Mouse (Mus musculus): ENCODE results near the gene Olfr1206.

The Olfr1206 gene

GRCm38 (mm10) chr2:88862931-88863330 is at the start of gene Olfr1206:
TSS of gene Olfr1206 (plus strand) at chr2:88863231.
- in situ Hi-C loops (cut with MboI) = no loop called here

GRCm38 (mm10) chr2:88814196-88814595 is 48.8 kb upstream of the Olfr1206 start, which contains the start of gene Olfr1202:
TSS of gene Olfr1202 (plus strand) at chr2:88814496.
- in situ Hi-C loops (cut with MboI) = no loop called here

GRCm38 (mm10) chr2:88829437-88829836 is 33.6 kb upstream of the Olfr1206 start, which contains the start of gene Olfr1205:
TSS of gene Olfr1205 (plus strand) at chr2:88829737.
- in situ Hi-C loops (cut with MboI) = no loop called here

DNA sequence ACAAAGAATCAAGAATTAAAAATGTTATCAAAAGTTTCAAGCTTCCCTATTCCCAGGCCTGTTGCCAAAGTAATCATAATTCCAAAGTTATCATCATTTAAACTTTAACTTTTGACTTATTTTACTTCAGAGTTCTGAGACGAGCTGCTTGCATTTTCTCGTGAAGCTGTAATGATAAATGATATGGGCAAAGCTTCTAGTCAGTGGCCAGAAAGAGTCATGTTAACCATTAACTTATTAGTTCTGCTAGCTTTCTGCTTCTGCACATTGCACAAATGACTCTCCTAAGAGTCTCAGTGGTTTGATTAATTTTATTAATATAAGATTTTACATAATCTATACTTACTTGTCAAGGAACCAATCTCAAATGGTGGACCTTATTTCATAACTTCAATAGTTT is 24.6 kb upstream of the Olfr1206 start:
- in situ Hi-C loops (cut with MboI) = no loop called here

DNA sequence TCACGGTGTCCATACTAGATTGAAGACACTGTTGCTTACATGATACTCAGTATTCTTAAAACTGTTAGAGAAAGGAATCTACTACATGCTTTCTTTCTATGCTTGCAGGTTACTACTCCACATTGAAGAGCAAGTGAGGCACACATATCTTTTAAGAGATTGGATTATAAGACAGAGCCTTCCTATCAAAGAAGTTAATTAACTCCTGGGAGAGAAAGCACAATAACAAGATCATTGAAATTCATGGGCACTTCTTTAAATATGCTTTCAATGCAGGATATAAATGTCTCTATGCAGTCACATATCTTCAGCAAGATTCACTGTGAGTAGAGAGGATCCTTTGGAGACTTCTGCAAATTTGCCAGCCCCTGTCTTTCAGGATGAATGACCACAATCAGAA is 14.0 kb upstream of the Olfr1206 start, which contains the start of gene Olfr1204:
Olfr1204 (plus strand) TSS at position 301 of the 400 bp plus-strand sequence.
- in situ Hi-C loops (cut with MboI) = no loop called here

GRCm38 (mm10) chr2:88902211-88902610 is 39.2 kb downstream of the Olfr1206 start, which contains the start of gene Olfr1208:
TSS of gene Olfr1208 (minus strand) at chr2:88902311.
- in situ Hi-C loops (cut with MboI) = no loop called here

GRCm38 (mm10) chr2:88915057-88915456 is 52.0 kb downstream of the Olfr1206 start, which contains the start of gene Olfr1209:
TSS of gene Olfr1209 (minus strand) at chr2:88915157.
- in situ Hi-C loops (cut with MboI) = no loop called here
